Mouse (Mus musculus): Measurements from ENCODE around the gene Eif2b5.

GRCm38 (mm10) chr16:20475335-20475734 lies 23.3 kb upstream of the Eif2b5 start:
- TF ChIP-seq CTCF (IDR thresholded peaks at IDR 0.05) (no peak), EP300 (IDR thresholded peaks at IDR 0.05) (no peak)

Measured in lung, postnatal 0 days (tissue).